Mouse (Mus musculus): ENCODE results near the gene Dtymk.
"Not testable (repeated sequence)": the region's sequence is repeated elsewhere in the genome, so short reads cannot be mapped to it uniquely, and the experiment has no call there.

The Dtymk gene

DNA sequence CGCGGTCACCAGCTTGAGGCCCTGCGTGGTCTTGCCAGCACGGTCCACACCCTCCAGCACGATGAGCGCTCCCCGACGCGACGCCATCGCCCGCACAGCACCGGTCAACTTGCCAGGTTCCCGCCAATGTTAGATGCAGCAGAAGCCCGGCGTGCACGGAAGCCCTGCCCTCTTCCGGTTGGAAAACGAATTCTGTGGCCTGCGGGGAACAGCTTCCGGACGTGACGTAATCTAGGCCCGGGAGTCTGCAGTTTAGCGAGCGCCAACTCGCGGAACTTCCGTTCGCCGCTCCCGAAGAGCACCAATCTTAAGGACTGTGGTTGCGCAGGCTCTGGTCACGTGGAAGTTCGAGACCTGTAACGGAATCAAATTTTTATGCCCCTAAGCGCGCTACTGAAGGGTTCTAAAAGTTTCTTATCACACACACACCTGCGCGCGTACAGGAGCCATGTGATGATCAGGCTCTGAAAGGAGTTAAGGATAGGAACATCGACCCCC is at the start of gene Dtymk:
Gene Dtymk, minus strand, starts transcription at position 194 of the 498 bp plus-strand sequence.
- DNase-seq (ENCODE audit: low read depth, low spot score), result peak; percentile 98

DNA sequence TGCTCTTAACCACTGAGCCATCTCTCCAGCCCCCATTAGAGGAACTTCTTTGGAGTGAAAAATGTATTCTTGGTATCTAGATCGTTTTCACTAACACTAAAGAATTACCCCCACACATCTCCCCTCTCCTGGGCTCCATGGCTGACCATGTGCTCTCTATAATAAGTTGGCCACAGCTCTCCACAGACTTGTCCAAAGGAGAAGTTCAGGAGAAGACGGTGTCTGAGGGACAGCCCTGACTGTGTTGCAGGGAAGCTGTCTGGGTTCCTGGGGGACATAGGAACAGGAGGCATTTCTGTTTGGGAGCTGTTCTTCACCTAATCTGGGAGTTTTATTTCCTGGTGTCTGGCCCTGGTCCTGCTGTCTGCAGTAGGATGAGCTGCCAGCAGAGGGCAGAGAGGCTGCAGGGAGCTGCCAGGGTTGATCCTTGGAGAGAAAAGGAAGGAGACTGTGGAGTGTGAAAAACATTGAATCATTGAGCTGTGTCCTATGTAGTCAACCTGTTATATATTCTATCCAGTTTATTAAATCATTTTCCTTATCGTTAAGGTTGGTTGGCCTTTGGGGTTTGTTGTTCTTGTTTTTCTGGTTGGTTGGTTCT is 44.1 kb upstream of the Dtymk start:
- DNase-seq (ENCODE audit: low read depth, low spot score), result not testable (repeated sequence)

DNA sequence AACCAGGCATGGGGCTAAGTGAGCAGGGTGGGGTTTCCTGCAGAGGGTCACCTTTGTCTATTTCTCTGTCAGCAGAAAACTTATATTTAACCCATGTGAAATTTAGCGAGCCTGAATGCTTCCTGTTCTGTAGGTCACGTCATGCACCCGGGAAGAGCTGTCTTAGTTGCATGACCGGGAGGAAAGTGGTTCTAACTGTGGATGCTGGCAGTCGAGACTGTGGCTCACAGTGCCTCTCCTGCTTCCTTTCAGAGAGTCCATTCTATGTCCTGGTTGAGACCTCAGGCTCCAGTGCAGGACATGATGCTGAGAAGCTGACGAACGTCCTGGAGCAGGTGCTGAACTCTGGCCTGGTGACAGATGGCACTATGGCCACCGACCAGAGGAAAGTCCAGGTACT is 36.8 kb upstream of the Dtymk start:
- not testable (repeated sequence) for DNase-seq (ENCODE audit: low read depth, low spot score)

DNA sequence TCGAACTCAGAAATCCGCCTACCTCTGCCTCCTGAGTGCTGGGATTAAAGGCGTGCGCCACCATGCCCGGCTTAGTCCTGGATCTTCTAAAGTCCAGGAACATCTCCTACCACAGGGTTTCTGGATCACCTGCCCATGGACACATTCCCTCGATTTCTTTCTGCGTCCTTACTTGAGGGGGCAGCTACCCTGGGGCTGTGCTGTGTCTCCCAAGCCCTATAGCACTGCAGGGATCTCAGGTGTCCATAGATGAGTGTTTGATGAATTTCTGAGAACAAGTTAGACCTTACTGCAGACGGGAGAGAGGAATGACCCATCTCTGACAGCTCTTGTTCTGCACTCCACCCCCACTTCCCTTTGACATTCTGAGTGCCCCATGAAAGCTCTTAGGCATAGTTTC is 35.6 kb upstream of the Dtymk start:
- DNase-seq (ENCODE audit: low read depth, low spot score), result no peak

DNA sequence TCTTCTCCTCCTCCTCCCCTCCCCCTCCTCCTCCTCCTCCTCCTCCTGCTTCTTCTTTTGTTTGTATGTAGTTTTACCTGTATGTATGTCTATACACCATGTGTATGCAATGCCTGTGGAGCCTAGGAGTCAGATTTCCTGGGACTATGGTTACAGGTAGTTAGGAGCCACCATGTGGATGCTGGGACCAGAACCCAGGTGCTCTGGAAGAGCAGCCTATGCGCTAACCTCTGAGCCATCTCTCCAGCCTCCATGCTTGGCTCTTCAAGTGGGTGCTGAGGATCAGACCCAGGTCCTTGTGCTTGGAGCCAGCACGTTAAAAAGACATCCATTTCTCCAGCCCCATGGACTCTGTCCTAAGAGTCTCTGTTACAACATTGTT is 34.8 kb upstream of the Dtymk start:
- no peak for DNase-seq (ENCODE audit: low read depth, low spot score)

DNA sequence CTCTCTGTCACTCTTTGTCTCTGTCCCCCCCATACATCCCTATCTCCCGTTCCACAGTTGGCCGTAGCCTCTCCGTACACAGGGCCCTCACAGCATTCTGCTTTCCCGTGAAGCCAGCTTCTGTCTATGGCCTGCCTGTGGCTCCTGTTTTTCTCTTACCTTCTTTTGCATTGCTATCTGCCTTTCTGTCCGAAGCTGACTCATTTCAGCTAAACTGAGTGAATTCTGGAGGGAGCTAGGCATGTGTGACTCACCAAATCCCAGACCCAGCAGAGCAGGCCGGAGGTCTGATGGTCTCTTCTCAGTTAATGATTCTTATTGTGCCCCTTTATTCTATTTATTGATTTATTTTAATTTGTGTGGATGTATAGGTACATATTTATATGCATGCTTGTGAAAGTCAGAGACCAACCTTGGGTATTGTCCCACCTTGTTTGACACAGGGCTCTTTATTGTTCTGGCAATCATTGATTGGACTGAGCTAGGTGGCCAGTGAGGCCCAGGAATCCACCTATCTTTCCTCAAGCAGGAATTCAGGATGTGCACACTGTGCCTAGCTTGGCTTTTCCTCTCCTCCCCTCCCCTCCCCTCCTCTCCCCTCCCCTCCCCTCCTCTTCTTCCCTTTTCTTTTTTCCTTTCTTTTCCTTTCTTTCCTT is 34.3 kb upstream of the Dtymk start:
- no peak for DNase-seq (ENCODE audit: low read depth, low spot score)

DNA sequence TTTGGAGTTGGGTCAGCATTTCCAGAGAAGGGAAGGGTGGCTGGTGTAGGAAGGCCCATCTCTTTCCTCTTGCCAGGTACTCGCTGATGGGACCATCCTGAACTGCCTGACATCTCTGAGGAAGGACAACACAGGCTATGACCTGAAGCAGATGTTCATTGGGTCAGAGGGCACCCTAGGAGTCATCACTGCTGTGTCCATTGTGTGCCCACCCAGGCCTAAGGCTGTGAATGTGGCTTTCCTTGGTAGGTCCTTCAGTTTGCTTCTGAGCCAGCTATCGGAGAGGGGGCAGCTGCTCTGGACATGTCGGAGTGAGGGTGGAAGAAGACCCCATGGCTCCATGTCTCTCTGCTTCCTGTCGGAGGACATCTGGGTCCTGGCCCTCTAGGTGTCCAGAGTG is 33.5 kb upstream of the Dtymk start:
- DNase-seq (ENCODE audit: low read depth, low spot score), result no peak

DNA sequence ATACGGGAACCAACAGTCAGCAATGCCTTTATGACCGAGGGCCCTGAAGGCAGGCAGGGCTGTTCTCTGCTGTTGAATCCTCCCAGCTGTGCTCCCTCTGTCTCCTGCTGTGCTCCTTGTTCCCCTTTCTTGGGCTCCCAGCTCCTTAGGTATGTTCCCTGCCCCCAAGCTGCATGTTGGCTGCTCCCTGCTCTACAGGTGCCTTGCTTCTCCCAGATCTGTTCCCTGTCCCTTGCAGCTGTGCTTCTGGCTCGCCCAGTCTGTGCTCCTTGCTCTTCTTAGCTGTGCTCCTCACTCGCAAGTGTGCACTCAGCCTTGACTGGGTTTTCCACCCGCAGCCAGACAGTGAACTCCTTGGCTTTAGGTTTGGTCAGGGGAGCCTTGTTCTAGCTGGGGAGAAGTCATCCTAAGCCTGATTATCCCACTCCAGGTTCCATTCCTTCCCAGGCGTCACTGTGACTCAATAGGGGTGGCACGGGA is 33.0 kb upstream of the Dtymk start:
- DNase-seq (ENCODE audit: low read depth, low spot score), result no peak

DNA sequence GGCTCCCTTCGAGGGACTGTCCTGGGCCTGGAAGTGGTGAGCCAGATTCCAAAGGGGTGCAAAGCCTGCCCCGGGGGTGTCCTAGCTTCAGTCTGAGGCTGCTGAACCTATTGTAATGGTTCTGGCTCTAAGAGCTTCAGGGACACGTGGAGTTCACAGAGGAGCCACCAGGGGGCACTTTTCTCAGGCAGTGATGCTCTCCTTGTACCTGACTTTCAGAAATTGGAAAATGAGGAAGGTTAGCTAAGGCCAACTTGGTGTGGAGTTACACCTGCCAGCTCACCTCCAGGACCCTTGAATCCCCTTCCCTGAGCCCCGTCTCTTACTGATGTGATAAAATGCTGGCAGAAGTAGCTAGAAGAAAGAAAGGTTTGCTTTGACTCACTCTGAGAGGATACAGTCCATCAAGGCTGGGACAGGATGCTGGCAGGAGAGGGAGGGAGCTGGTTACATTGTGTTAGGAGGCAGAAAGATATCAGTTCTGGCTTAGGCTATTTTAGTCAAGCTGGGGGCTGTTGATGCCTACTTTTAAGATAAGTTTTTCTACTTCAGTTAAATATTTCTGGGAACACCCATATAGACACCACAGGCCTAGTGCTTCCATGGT is 31.1 kb upstream of the Dtymk start:
- not testable (repeated sequence) for DNase-seq (ENCODE audit: low read depth, low spot score)

DNA sequence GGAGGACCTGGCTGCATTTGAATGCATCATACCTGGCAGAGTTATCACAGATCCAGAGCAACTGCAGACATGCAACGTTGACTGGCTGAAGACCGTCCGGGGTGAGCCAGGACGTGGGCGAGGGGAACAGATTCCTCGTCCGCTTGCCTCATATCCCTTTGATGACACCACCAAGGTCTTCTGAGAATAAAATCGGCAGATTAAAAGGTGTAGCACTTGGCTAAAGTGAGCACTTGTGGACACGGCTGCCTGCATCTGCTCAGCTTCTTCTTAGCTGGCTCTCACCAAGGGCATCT is 24.8 kb upstream of the Dtymk start:
- DNase-seq (ENCODE audit: low read depth, low spot score), result no peak

DNA sequence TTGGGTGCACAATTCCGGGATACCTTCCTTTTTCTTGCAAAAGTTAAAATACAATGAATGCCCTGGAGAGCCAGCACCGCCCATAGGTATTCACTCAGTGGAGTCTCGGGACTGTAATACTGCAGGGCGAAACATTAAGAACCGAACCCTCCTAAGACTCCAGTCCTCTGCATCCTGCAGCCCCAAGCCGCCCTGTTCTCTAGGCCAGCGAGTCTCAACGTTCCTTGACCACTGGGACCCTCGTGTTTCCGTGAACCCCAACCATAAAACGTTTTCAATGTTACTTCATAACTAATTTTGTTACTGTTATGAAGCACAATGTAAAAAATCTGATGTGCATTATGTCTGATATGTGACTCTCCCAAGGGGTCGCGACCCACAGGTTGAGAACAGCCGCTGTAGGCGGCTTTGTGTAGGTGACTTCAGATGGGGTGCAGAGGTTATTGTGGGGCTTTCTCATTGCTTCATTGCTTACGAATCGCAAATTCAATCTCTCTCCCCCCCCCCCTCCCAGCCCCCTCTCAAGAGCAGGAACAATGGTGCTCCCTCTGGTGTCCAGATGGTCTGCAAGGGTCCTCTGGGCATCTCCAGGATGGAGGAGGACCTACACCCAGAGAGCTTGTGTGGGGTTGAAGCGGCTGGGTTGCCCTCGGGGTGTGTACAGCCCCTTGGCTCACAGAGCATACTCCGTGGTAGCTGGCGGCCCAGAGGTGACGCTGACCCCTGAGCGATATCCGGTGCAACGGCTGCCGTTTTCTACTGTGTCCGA is 24.2 kb upstream of the Dtymk start:
- no peak for DNase-seq (ENCODE audit: low read depth, low spot score)

DNA sequence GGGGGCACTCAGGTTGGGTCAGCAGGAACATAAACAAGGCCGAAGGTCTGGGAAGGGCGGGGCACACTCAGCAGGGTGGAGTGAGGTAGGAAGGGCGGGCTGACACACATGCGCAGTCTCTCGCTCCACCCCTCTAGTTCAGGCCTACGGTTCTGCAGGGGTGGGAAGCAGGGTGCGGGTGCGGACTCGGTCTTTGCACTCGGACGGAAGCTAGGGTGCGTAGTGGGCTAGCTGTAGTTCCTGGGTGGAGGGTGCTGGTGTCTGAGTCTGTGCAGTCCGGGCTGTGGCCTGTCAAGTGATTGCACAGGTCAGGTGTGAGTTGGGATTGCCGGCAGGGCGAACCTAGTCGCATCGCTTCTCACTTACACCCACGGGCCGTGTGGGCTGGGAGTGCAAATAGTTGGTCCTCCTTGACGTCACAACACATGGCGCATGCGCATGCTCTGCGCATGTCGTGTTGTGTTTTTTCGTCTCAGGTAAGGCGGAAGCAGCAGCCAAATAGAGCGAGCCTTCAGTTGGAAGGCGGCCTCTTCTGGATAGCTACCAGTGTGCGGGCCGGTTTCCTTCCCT is 23.5 kb upstream of the Dtymk start:
- DNase-seq (ENCODE audit: low read depth, low spot score), result peak; percentile 99

DNA sequence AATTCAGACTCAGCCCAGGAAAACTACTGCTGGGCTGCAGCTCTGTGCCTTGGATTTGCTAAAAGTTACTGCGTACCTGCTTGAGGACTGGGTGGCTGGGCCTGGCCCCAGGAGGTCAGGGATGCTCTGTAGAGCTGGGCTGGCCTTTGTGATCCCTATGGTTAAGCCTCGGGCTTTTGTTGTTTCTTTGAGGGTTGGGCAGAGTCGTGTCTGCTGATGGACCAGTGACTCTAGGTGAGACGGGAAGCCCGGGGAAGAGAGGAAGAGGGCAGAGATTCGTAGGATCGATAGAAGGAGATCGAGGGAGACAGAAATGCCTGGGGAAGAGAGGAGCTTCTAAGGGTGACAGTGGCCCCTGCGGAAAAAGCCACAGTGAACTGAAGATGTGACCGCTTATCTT is 22.9 kb upstream of the Dtymk start, which contains the start of gene D2hgdh:
Gene D2hgdh, plus strand, starts transcription at position 301 of the 400 bp plus-strand sequence.
- DNase-seq (ENCODE audit: low read depth, low spot score), result no peak

DNA sequence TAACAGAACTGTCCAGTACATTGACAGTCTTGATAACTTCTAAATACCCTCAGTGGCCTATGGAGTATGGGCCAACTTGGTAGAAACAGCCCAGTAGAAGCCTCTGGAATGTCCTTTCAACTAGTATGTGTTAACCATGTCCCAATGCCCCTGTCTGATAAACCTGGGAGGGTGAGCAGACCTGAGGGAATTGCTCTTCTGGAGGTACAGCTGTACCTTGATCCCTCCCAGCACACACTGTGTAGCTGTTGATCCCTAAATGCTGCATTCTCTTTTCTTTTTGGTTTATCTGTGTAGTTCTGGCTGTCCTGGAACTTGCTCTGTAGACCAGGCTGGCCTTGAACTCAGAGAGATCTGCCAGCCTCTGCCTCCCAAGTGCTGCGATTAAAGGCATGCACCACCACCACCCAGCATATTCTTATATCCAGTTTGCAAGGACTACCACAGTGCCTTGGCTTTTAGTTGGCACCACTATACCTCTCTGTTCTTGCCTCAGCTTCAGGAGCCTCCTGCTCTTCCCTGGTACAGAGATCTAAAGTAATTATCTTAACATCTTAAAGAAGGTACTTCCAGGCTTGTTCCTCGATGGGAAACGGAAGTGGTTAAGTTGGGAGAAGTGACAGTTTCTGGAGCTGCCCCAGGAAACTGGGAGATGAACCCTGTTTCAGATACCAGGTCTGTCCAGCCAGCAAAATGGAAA is 22.2 kb upstream of the Dtymk start:
- no peak for DNase-seq (ENCODE audit: low read depth, low spot score)

DNA sequence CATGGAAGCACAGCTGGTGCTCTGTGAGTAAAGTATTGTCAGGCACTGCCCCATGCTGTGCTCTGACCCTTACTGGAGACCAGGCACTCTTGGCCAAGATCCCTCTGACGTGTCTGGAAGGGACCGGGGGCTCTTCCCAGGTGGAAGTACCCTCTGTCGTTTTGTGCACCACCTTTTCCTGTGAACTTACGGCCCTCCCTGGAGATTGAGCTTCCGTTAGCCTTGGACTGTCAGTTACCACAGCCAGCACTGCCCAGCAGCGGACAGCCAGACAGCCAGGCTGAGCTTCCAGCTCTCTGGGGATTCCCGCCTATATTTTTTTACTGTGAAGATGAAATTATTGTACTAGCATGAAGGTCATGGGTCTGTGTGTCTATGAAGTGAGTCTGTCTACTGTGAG is 17.0 kb upstream of the Dtymk start:
- DNase-seq (ENCODE audit: low read depth, low spot score), result no peak

DNA sequence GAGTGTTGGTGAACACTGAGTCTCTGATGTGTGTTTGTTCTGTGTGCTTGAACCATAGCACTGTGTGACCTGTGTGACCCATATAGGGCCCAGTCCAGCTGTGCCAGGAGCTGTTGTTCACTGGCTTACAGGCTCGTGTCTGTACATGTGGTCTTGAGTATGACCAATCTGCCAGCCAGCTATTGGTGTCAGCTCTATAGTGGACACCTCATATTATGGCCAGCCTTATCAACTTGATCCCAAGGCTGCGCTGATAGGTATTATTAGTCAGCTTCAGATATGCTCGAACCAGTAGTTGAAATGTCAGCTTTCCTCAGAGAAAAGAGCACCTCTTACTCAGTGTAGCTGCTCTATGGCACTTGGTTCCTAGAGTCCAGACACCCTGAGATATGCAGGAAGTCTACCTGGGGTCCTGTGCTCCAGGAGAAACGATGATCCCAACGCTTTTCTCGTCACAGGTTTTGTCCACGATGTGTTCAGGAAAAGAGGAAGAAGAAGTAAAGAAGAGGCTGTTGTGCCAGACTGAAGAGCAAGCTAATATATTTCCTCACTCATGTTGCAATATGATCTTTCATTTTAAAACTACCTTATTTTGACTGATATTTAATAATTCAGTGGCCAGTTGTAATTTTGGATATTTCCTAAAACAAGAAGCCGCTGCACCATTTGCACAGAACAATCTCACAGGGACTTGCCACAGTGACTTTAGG is 16.2 kb upstream of the Dtymk start:
- no peak for DNase-seq (ENCODE audit: low read depth, low spot score)

DNA sequence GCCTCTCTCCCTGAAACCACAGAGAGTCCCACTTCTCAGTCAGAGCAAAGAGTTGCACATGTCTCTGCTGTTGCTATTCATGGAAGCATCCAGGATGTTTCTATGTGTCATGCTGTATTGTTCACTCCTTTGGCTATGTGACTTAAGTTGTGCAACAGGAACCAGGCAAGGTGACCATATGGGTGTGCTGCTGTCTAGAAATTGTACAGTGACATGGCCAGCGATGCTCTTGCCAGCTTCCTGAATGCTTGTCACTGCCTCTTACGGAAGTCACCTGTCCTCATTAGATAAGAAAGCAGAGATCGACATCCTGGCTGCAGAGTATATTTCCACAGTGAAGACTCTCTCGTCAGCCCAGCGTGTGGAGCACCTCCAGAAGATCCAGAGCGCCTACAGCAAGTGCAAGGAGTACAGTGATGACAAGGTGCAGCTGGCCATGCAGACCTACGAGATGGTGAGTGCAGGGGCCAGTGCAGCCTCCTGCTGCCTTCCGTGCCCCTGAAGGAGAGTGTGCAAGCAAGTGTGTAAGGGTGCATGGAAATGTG is 9.8 kb upstream of the Dtymk start:
- DNase-seq (ENCODE audit: low read depth, low spot score), result no peak

DNA sequence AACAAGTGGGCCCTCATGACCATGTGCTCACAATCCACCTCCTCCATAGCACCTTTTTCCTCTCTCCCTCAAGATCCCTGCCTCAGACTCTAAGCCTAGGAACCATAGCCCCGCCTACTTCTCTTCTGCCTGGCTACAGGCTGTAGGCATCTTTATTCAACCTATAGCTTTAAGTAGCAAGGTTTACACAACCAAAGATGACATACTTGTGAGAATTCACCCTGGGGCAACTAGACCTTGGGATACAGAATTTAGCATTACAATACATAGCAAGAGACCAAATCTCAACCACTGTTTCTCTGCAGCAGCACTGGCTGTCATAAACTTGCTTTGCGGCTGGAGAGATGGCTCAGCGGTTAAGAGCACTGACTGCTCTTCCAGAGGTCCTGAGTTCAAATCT is 8.3 kb upstream of the Dtymk start:
- no peak for DNase-seq (ENCODE audit: low read depth, low spot score)

DNA sequence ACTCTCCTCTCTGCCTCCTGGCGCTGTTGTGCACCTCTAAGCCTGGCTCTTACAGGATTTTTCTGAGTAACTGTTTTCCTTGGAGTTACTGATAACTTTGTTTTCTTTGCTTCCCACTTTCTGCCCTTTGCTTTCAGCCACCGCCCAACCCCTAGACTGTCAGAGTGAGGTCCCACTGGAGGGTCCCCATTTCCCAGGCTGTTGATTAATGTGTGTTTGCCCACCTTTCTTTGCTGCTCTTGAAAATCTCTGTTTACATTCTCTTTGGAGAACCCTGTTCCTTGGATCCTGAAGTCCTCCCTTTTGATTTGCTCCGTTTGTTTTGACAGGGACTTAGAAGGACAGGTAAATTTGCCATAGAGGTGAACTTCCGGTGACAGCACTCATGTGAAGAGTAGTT is 7.1 kb upstream of the Dtymk start:
- DNase-seq (ENCODE audit: low read depth, low spot score), result no peak

DNA sequence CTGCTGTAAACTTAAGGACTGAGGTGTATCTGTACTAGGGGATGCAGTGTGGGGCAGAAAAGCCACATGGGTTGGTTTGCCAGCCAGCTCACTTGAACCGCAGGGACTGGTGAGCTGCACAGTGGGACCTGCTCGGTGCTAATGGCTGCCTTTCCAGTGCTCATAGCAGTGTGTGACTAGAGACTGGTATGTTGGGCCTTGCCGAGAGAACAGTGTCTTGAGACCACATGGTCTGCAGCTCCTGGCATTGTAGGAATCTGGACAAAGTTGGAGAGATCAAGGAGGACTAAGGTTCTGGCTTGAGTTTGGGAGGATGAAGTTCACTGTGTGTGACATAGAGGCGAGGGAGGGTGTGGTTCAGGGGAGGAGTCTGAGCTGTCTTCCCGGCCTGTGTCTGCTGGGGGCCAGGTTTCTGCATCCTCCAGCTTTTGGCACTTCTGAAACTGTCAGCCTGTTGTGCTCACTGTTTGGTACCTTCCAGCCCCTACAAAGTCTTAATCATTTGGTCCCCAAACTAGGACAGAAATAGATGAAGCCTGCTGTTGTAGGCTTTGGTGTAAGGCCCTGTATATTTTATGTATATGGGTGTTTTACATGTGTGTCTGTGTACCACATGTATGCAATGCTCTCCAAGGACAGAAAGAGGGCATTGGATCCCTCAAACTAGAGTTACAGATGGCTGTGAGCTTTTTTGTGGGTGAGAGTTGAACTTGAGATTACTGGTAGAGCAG is 3.7 kb upstream of the Dtymk start:
- DNase-seq (ENCODE audit: low read depth, low spot score), result no peak
